Mouse (Mus musculus) mouse trophoblast stem cell (cell line): ENCODE data around the gene Mpi.

Source experiments
- in situ Hi-C, 2 experiments: fragments of 300-500 bp; cut with MseI, MboI; formaldehyde crosslinking; loops; 2 replicates in 1 of 2; 3 replicates in 1 of 2; pipeline ENCODE4 v1.15.1; 2025

Mpi gene

DNA sequence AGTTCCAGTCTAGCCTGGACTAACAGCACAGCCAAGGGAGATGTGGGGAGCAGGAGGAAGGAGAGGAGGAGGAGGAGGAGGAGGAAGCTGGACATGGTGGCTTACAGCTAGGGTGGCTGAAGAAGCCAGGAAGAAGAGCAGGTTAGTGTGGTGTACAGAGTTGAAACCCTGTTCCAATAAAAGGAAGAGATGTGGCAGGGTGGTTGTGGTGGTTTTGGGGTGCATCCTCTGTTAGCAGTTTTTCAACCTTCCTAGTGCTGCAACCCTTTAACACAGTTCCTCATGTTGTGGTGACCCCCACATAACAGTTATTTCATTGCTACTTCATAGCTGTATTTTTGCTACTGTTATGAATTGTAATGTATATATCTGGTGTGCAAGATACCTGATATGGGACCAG lies 28.1 kb downstream of the Mpi start:
- in situ Hi-C loops: no loop called here

DNA sequence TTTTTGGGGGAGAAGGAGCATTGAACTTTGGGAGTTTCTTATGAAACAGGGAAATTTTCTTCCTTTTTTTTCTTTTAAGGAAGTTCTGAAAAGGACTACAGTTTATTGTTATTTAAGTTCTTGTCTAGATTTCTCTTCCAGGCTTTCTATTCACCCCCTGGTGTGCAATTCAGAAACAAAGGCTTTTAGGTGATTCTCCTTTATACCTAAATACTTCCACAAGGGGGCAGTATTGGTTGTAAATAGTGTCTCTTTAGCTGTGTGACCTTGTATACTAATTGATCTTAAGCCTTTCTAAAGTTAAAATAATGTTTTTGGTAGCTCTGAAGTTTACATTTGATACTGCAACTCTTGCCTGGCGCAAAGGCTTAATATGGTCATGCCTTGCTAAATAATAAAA lies 28.8 kb downstream of the Mpi start:
- in situ Hi-C loops: no loop called here

GRCm38 (mm10) chr9:57522861-57523246 lies 29.7 kb downstream of the Mpi start:
- in situ Hi-C loops: no loop called here

DNA sequence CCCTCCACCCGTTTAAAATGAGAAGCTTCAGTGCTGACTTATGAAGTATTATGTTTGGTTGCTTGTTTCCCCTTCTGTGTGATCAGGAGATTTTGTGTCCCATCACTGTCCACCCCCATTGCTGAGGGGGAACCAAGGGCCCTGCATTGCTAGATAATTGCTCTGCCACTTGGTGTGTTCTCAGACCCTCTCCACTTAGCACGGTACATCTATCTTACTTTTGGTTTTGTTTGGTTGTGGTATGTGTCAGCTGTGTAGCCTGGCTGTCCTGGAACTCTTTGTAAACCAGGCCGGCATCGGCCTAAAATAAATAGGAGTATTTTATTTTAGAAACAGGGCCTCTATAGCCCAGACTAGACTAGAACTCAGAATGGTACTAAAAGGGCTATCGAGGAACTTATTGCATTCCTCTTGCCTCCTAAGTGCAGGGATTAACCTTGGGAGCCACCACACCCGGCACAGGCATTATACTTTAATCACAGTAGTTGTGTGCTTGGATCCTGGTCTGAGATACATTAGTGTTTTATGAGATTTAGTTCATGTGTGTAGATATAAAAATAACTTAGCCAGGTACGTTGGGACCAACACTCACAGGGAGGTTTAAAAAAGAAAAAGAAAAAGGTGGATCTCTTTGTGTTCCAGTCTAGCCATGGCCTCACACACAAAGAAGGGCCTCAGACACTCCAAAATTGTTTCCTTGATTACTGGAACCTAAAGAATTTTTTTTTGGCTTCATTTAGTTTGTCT lies 30.3 kb downstream of the Mpi start:
- in situ Hi-C loops: no loop called here

GRCm38 (mm10) chr9:57521056-57521911 lies 31.3 kb downstream of the Mpi start, which contains the start of gene Cox5a:
Gene Cox5a, plus strand, starts transcription at chr9:57521274.
- in situ Hi-C loops: no loop called here

- in situ Hi-C loops: no loop called here
These were observed 32.0 kb downstream of the Mpi start for GRCm38 (mm10) chr9:57520375-57521055.

GRCm38 (mm10) chr9:57517113-57517512 lies 35.5 kb downstream of the Mpi start:
- in situ Hi-C loops: no loop called here

GRCm38 (mm10) chr9:57510577-57510976 lies 42.0 kb downstream of the Mpi start:
- in situ Hi-C loops: no loop called here

DNA sequence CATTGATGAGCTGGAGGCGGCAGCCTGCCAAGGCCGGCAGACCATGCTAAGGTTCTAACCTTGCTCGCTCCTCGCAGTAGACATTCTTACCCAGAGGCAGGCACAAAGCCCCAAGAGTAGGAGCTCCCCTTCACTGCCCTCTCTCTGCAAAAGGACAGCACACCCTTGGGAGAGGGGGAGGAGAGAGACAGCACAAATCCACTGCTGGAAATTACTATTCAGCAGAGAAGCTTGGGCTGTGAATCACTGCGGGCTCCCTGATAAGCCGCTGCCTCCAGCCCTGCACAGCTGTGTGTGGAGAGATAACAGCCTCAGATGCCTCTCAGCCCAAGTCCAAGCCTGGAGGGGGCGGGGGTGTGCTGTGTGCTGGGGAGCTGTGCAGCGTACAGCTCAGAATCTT lies 46.9 kb downstream of the Mpi start:
- in situ Hi-C loops: no loop called here

DNA sequence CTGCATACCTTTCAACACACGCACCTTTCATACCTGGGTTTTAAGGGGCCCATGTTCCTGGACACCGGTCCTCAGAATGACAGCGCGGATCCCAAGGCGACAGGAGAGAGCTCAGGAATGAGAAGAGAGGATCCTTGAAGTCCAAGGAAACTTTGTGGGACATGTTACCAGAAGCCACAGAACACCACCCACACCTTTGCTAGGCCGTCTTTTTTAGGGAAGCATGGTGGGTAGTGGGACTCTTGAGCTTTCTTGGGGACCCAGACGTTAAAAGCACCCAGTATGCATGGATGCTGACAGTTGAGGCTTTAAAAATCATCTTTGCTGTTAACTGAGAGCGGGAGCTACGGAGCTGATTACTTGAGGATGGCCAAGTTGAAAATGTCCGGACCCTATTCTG lies 47.7 kb downstream of the Mpi start:
- in situ Hi-C loops: no loop called here

- in situ Hi-C loops: no loop called here
These were observed 48.2 kb downstream of the Mpi start for GRCm38 (mm10) chr9:57504381-57504700.

GRCm38 (mm10) chr9:57503622-57504380 lies 48.8 kb downstream of the Mpi start, which contains the start of gene Rpp25:
Gene Rpp25, plus strand, starts transcription at chr9:57504026.
- in situ Hi-C loops: no loop called here

- in situ Hi-C loops: no loop called here
These were observed 49.5 kb downstream of the Mpi start for GRCm38 (mm10) chr9:57502911-57503621.

- in situ Hi-C loops: no loop called here
These were observed 50.7 kb downstream of the Mpi start for GRCm38 (mm10) chr9:57501861-57502260.

DNA sequence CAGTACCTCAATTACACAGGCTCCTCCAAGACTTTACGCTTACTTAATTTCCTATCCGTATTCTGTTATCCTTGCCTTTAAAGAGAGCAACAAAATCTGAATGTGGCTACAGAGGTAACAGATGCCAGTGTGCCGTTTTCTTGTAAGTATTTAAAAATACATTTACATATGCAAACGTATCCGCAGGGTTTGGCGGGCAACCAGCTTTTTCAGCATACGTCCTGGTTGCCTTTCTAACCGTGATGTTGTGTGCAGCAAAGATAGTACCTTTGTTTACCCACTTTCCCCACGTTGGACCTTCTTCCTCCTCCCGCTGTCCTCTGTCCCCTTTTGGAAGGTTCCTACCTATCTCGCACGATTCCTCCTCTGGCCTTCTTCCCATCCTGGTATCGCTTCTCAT lies 51.1 kb downstream of the Mpi start:
- in situ Hi-C loops: no loop called here

GRCm38 (mm10) chr9:57498536-57498935 lies 54.0 kb downstream of the Mpi start:
- in situ Hi-C loops: no loop called here

- in situ Hi-C loops: no loop called here
These were observed 55.3 kb downstream of the Mpi start for GRCm38 (mm10) chr9:57497236-57497635.

DNA sequence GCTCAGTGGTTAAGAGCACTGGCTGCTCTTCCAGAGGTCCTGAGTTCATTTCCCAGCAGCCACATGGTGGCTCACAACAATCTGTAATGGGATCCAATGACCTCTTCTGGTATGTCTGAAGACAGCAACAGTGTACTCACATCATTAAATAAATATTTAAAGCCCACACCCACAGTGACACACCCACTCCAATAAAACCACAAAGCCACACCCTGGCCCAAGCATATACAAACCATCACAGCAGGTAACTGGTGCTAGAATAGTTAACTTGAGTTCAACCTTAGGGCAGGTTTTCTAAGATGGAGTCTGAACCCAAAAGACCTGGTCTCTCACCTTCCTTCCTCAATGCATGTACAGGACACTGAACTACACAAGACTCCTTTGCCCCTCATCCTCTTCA lies 57.6 kb downstream of the Mpi start:
- in situ Hi-C loops: no loop called here
